Mouse (Mus musculus) kidney, postnatal 10 days (tissue): ENCODE measurements at regions not wholly inside any gene's neighbourhood (a gene's known extent, or its start where the extent isn't known, plus 50 kb on each side); places are given as distances from the start of the nearest gene placed in this dataset.
A peak's percentile ranks its signal among the peaks of the same experiment; 100 is the strongest.

ENCODE experiments used
- DNase-seq: peaks from one replicate; pipeline ENCODE4 v3.0.0; 2021; ENCODE audit warnings: mixed read lengths

DNA sequence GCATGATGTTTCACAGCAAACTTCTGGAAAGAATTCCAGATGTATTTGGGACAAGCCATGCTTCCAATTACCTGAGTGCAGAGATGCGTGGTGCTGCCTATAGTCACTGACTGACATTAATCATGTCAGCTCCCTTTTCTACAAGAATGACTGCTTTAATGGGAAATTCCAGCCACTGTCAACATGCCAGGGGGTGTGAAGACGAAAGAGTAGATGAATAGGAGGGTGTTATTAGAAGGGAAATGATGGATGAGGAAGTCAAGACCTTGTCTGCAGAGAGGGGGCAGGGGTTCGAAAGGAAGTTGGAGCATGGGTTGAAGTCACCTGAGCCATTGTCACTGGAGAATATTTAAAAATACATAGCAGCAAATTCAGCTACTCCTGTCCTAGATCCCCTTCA is 634.6 kb downstream of the Brinp1 start:
- no peak for DNase-seq

- DNase-seq = no peak
These were observed 641.4 kb downstream of the Brinp1 start for GRCm38 (mm10) chr4:68312751-68313150.

DNA sequence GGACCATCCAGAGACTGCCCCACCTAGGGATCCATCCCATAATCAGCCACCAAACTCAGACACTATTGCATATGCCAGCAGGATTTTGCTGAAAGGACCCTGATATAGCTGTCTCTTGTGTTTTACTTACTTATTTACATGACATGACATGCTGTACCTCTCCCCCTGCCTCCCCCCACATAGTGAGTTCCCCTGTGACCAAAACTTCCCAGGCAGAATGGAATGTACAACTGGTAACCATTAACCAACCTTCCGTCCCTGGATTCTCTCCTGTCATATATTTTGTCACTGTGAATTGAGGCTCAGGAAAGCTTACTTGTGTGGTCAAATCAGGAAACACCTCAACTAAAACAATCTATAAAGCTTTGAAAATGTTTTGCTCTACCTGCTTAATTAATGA is 669.4 kb downstream of the Brinp1 start:
- DNase-seq = peak; percentile 5

DNA sequence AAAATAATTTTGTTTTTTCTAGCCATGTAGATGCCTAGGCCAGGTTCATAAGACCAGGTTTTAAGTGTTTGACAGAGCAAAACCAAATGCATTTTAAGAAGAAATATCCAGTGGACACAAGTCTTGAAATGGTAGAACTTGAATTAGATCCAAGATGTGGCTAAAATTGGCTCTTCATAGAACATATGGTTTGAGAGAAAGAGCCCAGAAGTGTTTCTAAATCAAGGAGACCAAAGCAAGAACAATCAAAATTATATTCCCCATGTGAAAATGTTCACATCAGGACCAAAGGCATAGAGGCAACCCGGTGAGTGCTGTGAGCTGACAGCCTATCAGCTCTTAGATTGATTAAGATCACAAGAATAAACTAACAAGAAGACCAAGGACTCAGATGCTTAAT is 673.3 kb downstream of the Brinp1 start:
- DNase-seq = no peak

DNA sequence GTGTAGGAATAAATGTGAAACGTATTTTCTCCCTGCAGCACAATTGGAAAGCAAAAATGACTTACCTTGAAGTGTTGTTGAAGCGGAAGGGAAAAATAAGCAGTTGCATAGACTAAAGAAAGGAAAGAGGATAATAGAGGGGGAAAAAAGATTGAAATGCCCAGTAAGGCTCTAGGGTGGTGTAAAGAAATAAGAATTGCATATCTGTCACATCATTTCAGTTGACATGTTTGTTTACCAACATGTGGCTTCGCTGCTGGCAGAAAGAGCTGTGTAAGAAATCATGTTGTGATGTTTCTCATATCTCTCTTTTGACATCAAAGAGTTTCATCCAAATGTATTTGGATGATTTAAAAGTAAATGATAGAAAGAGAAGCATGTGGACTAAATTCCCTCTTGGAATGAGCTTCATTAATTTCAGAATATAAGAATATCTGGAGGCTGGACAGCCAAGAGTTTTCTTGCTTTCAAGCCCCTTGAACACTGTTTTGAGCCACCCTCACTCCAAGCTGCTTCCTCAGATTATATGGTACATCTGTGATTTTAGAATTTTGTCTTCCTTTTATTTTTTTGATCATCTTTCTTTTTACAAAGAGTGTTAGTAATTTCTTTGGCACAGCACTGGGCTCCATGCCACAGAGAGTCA is 679.0 kb downstream of the Brinp1 start:
- no peak for DNase-seq
